Mouse (Mus musculus) erythroblast, embryonic 14.5 days (primary cell): Measurements from ENCODE around the gene Plekhg4. TPM values are rescaled to one million over a fixed set of nuclear protein-coding genes. Genes with fewer than 3 reads are reported as not detected.

ENCODE experiments used
- H3K27me3 ChIP-seq: 2 replicates; pipeline ENCODE4 v1.6.1; 2012; ENCODE audit warnings: inconsistent platforms; ENCODE audit not compliant: control insufficient read depth
- H3K36me3 ChIP-seq: 2 replicates; pipeline ENCODE4 v1.6.1; 2012; ENCODE audit warnings: mild to moderate bottlenecking, inconsistent platforms; ENCODE audit not compliant: control insufficient read depth
- H3K4me1 ChIP-seq: 2 replicates; pipeline ENCODE4 v1.6.1; 2012; ENCODE audit warnings: inconsistent platforms; ENCODE audit not compliant: control insufficient read depth
- H3K4me3 ChIP-seq: replicated peaks from 2 replicates; pipeline ENCODE3; 2012; ENCODE audit warnings: moderate library complexity, mild to moderate bottlenecking, inconsistent platforms
- H3K9me3 ChIP-seq: 2 replicates; pipeline ENCODE4 v1.6.1; 2012; ENCODE audit warnings: low read length, inconsistent platforms, mixed read lengths; ENCODE audit not compliant: control insufficient read depth
- GATA1 ChIP-seq: IDR thresholded peaks from 2 replicates; pipeline ENCODE4 v1.6.1; 2012; ENCODE audit warnings: low read length, inconsistent platforms, mixed read lengths
- TAL1 ChIP-seq: IDR thresholded peaks from 3 replicates; pipeline ENCODE4 v1.6.1; 2012; ENCODE audit warnings: low read length, inconsistent platforms, mixed read lengths
- polyA plus RNA-seq: library from polyadenylated mRNA; stranded (reverse); fragments of >175 nt; gene quantifications from 2 replicates; pipeline ENCODE4 v1.2.3, GENCODE M21; 2012

The Plekhg4 gene
- polyA plus RNA-seq, 1 experiment = not detected

DNA sequence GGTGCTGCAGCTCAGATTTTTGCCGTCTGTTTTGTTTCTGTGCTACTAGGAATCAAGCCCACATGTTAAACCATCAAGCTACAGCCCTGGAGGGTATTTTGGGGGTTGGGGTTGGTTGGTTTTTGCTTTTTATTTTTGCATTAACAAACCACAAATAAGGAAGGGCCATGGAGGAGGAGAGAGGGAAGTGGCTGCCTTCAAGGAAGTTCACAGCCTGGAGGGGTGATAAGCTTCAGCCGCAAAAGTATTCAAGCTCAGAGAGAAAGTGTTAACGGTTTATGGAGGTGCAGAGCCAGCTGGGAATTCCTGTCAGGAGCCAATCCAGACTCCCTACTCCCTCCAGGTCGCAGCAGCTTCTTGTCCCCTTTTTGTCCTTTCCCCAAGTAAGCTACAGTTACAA is 34.1 kb upstream of the Plekhg4 start:
- peaks cover 22% of the 10 kb centered on the region for H3K36me3 ChIP-seq
- H3K4me3 ChIP-seq = no peak overlapping the region
- peaks cover 39% of the 10 kb centered on the region for H3K4me1 ChIP-seq
- H3K27me3 ChIP-seq = no peaks in the 10 kb centered on the region
- H3K9me3 ChIP-seq = peaks cover 3% of the 10 kb centered on the region
- no peak for TF ChIP-seq TAL1
- TF ChIP-seq GATA1 = no peak

DNA sequence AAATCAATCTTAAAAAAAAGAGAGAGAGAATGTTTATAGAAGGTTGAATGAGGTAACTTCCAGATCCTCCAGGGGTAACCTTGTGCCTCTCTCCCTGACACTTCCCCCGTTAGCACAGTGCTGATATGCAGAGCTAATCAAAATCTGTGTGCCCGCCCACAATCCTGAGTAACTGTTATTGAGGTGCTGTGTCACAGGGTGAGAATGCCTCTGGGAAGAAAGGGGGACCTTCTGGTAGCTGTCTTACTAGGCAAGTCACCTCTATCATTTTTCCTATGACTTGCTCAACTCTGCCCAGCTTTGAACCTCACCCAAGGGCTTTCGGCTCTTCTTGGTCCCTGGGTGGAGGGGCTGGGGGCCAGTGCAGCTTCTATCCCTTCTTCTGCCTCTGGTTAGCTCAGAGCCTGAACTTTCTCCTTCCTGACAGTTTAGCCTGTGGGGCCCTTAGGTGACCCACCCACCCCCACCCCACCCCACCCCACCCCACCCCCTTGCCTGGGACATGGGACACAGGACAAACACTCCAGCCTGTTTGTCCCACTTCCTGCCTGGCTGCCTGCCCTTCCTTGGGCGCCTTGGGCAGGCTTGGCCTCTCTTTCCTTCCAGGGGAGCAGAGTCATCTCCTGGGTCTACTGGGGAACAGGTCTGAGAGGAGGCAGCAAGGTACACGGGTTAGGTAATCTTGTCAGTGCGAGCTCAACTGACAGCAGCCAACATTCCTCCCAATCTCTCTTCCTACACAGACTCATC is 33.0 kb upstream of the Plekhg4 start:
- Histone ChIP-seq H3K9me3 (peaks cover 3% of the 10 kb centered on the region), H3K27me3 (peaks cover 3% of the 10 kb centered on the region), H3K36me3 (peaks cover 18% of the 10 kb centered on the region), H3K4me3 (no peak overlapping the region), H3K4me1 (peaks cover 39% of the 10 kb centered on the region)
- TF ChIP-seq TAL1 = no peak
- no peak for TF ChIP-seq GATA1

DNA sequence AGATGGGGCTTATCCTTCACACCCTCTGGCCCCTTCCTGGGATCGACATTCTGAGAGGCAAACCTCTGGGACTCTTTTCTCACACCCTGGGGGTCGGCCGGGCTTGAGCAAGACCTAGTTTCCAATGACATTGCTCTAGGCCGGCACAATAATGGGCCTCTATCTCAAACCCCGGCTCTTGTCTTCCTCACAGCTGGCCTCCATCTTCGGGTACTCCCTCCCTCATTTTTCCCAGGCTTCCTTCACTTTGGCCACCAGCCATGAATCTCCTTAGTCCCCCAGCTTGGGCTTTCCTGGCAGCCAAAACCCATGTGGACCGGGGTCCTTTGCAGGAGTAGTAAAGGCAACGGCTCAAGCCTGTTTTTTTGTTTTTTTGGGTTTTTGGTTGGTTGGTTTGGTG is 31.7 kb upstream of the Plekhg4 start:
- Histone ChIP-seq H3K4me3 (no peak overlapping the region), H3K36me3 (peaks cover 9% of the 10 kb centered on the region), H3K27me3 (peaks cover 15% of the 10 kb centered on the region), H3K9me3 (peaks cover under 1% of the 10 kb centered on the region; the same call in 1 of the 2 replicates), H3K4me1 (peaks cover 42% of the 10 kb centered on the region)
- no peak for TF ChIP-seq GATA1
- TF ChIP-seq TAL1 = no peak

DNA sequence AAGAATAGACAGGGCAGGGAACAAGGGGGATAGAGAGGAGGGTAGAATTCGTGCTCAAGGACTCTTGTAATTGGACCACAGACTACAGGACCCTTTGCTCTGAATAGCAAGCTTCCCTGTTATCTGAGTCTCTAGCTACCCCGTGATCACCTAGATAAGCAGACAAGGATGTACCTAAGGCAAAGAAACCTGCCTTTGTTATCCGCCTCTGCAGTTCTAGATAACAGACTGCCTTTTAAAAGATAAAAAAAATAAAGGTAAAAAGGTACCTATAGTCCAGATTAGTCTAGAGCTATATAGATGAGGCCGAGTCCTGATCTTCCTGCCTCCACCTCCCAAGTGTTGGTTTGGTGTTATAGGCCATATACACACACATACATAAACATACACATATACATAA is 30.3 kb upstream of the Plekhg4 start:
- Histone ChIP-seq H3K36me3 (no peaks in the 10 kb centered on the region), H3K9me3 (no peaks in the 10 kb centered on the region; the same call in 1 of the 2 replicates), H3K4me3 (no peak overlapping the region), H3K27me3 (peaks cover 29% of the 10 kb centered on the region), H3K4me1 (peaks cover 55% of the 10 kb centered on the region)
- TF ChIP-seq GATA1 (no peak), TAL1 (no peak)

DNA sequence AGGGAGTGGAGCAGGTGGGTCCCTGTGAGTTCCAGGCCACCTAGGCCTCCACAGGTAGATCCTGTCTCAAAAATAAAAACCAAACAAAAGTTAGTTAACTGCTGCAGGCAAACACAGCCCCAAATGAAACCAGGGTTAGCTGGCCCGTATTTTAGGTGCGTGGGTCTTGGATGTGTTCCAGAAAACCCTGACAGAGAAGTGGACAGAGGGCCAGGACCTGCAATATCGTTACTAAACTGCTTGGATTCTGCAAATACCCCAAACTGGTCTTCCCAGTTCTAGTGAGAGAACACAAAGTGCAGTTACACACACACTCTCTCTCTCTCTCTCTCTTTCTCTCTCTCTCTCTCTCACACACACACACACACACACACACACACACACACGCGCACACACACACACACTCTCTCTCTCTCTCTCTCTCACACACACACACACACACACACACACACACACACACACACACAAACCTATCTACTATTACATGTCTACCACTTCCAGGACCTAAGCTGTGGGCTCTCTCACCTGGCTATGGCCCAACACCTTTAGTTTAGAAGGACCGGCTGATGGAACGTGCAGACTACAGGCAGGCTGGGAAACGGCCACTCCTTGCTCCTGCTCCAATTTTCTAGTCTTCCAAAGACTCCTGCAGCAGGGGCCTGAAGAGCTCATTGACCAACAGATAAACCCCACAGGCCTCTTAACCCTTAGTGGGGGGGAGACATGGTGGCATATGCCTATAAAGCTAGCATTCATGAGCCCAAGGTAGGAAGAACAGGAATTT is 29.1 kb upstream of the Plekhg4 start:
- H3K9me3 ChIP-seq = peaks cover 3% of the 10 kb centered on the region; the same call in 1 of the 2 replicates
- H3K4me3 ChIP-seq = no peak overlapping the region
- no peak for TF ChIP-seq GATA1
- no peak for TF ChIP-seq TAL1
- peaks cover 59% of the 10 kb centered on the region for H3K4me1 ChIP-seq
- peaks cover 41% of the 10 kb centered on the region for H3K27me3 ChIP-seq
- no peaks in the 10 kb centered on the region for H3K36me3 ChIP-seq

DNA sequence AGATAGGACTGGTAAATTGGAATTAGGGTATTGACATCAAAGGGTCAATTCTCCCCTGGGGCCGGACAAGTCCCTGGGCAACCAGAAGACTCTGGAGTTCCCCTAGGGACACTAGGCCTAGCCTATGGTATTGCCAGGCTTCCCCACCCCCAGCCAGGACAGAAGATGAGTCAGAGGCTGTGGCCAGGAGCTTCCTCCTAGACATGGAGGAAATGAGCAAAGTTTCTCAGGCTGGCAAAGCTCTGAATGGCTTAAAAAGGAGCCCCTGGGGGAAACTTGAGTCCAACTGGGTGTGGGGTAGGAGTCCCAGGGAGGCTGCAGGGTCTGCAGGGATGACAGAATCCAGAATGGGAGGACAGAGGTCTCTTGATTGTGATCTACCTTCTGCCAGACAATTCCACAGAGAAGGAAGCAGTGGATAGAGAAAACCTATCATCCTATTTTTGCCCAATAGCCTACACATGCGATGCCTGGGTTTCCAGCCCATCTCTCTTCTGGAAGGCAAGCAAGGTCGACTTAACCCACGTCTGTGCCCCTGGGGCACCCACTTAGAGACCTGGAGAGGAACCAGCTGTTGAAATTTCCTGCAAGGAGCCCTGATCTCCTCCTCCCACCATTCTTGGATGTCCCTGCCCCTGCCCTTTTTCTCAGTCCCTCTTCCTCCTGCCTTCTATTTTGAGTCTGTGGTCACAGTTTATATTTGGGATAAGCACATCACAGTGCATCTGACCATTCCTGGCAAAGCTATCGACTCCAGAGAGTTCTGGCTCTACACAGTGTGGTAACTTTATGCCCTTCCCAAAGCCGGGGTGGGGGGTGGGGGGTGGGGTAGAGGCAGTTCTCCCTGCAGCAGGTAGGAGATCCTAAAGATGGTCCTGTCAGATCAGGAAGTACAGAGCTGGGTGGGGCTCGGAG is 27.8 kb upstream of the Plekhg4 start:
- no peak for TF ChIP-seq TAL1
- no peak for TF ChIP-seq GATA1
- H3K27me3 ChIP-seq = peaks cover 55% of the 10 kb centered on the region
- H3K4me1 ChIP-seq = peaks cover 47% of the 10 kb centered on the region
- no peak overlapping the region for H3K4me3 ChIP-seq
- peaks cover 10% of the 10 kb centered on the region; the same call in 1 of the 2 replicates for H3K9me3 ChIP-seq
- H3K36me3 ChIP-seq = no peaks in the 10 kb centered on the region

DNA sequence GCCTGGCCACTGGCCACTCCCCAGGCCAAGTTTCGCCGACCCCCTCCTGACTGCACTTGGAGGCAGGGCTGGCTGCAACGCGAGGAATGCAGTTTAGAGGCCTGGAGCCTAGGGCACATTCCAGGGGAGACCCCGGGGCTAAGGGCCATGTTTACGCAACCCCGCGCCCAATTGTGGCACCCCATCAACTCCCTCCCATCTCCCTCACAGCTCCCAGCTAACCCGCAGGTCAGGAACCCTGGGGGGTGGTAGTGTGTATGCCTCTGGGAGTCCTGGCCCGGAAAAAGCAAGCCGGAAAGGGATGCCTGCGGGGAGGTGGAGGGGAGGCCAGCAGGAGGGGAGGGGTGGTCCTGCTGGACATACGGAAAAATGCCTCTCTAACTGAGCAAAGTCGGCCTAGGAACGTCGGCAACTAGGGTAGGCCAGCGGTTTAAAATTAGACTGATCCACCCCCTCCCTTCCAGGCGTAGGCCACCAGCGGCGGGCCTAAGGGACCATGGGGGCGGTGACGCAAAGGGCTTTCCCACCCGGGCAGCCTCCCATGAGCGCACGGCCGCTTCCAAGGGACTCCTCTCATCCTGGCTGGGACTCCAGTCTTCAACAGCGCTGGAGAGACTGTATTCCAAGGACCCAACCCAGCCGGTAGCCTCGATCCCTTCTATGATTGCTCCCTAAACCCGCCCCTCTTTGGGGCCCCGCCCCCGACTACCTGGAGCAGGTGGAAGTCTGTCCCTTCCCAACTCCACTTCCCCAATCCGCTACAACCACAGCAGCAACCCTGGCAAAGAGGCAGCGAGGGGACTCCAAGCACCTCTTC is 26.3 kb upstream of the Plekhg4 start:
- Histone ChIP-seq H3K4me1 (peaks cover 37% of the 10 kb centered on the region), H3K9me3 (peaks cover 10% of the 10 kb centered on the region; the same call in 1 of the 2 replicates), H3K27me3 (peaks cover 70% of the 10 kb centered on the region), H3K4me3 (peak overlapping the region; percentile 62), H3K36me3 (no peaks in the 10 kb centered on the region)
- TF ChIP-seq GATA1 (no peak), TAL1 (no peak)

DNA sequence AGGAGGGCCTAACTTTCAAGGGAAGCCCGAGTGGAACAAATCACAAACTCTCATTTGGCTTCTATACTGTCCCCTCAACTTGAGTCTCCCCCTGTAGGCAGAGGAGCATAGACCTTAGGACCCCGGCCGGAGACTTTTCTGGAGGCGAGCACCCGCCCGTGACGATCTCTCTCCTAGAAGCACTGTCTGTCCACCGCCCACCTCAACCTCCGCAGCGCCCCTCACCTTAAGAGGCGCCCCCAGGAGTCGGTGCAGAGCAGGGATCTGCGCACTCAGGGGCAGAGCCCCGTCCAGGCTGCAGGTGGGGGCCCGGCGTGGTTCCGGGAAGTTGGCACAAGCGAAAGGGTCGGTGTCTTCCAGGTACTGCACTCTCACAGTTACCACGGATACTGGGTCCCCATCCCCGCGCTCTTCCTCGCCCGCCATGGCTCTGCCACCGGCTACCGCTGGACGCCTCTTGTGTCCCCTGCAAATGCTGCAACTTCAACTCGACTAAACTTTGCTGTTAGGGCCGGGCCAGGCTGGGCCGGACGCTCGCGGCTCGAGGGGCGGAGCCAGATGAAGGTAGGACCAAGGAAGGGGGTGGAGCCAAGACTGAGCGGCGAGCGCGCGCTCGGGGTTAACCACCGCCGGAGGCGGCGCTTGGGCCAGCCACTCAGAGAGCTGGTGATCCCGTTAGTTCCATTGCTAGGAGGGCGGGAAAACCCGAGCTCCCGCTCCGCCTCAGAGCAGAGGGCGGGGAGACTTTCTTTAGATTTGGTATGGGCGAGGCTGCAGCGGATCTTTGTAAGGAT is 25.4 kb upstream of the Plekhg4 start, which contains the start of gene Fhod1:
Gene Fhod1 (minus strand): TSS at position 526 of the 794 bp plus-strand sequence.
- H3K9me3 ChIP-seq = peaks cover 10% of the 10 kb centered on the region; the same call in 1 of the 2 replicates
- no peaks in the 10 kb centered on the region for H3K36me3 ChIP-seq
- H3K4me3 ChIP-seq = peak within 1 kb of the TSS; percentile 62
- TF ChIP-seq TAL1 (no peak), GATA1 (no peak)
- H3K27me3 ChIP-seq = peaks cover 77% of the 10 kb centered on the region
- peaks cover 36% of the 10 kb centered on the region for H3K4me1 ChIP-seq
